Mouse (Mus musculus): Measurements from ENCODE around the gene Apeh.

The Apeh gene

DNA sequence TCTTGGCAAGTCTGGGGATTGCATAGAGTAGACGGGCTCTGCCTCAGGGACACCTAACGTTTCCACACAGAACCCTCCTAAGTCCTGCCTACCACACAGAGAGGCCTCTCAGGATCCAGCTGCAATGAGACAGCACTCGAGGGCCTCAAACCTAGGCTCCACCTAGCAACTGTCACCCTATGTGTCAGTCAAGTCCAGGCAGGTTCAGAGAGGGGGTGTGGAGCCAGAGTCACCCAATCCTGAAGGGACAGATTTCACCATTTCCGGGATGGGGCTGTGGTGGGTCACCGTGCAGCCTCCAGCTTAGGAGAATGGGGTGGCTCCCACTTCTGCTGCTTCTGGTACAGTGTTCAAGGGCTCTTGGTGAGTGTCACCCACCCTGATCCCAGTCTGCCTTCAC, 14.2 kb downstream of the Apeh start, which contains the start of gene Mst1:
Mst1 (plus strand) TSS at position 269 of the 400 bp plus-strand sequence.
- no peak for DNase-seq (ENCODE audit: low read depth)

DNA sequence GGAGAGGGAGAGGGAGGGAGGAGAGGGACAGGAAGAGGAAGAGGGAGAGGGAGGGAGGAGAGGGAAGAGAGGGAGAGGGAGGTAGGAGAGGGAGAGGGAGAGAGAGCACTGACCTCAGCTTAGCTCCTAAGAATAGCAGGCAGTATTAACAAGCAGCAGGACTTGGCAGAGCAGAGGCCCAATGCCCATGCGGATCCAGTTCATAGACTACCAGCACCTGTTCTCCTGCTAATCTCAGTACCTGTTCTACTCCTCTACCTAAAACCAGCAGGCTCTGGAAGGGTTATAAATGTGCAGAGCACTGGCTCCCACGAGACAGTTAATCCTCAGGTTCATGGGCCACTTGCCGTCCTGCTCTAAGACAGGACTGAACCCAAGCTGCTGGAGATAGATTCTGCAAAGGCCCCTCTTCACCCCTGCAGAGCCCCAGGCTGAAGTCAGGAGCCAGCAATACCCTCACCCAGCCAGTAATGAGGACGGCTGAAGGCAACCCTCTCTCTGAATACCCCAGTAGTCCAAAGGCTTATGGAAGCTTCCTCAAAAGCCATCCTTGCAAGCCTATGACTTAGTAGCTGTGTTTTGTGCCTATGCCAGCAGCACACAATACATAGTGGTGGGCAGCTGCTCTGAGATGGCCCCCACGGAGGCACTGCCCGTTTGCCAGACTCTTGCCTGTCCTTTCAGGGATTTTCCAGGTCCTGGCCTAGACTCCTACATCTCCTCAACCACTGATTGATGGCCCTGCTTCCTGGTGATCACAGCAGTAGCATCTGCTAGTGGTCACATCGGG, 21.1 kb downstream of the Apeh start:
- DNase-seq (ENCODE audit: low read depth) = no peak

DNA sequence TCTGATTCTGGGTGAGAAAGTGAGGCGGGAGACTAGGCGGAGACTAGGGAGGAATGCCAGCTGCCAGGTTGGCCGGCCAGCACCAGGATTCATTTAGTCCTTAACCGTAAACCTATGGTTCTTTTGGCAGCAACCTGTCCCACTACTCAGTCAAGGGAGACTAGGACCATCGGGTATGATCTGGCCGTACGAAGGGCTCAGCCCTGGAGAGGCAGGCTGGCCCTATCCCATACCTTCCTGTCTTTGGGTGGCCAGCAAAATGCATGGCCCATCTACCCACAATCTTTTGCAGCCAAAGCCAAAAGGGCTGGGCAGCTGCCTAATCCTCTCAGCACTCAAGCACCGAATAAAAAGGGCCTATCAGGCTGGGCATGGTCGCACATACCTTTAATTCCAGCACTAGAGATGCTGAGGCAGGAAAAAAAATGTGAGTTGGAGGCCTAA, 21.9 kb downstream of the Apeh start:
- no peak for DNase-seq (ENCODE audit: low read depth)

DNA sequence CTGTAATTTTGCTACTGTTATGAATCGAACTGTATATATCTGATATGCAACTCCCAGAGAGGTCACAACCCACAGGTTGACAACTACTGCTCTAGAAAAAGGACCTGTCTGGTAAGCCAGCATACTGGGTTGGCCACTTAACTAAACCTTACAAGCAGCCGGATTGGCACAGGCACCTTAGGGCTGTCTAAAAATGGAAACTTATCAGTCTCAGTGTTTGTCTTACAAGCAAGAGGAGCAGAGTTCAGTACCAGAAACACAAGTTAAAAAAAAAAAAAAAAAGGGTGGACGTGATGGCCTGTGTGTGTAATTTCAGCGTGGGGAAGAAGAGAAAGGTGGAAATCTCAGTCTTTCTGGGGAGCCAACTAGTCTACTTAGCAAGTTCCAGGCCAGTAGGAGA, 22.6 kb downstream of the Apeh start:
- no peak for DNase-seq (ENCODE audit: low read depth)

DNA sequence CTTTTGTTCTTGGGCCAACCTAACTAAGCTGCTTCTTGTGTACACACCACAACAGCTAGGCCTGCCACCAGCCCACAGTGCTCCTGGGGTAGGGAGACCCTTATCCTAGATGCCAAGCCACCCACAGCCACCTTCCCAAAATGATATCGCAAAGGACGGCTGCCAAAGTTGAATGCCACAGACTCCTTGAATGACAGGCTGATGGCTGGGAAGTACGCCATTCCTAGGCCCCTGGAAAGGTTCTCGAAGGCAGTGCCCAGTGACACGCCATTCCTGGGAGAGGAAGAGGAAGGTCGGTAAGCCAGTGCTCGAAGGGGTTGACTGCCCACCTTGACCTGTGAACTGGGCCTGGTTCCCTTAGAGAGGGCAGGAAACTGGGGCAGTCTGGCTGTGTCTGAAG, 24.9 kb downstream of the Apeh start:
- DNase-seq (ENCODE audit: low read depth) = no peak

DNA sequence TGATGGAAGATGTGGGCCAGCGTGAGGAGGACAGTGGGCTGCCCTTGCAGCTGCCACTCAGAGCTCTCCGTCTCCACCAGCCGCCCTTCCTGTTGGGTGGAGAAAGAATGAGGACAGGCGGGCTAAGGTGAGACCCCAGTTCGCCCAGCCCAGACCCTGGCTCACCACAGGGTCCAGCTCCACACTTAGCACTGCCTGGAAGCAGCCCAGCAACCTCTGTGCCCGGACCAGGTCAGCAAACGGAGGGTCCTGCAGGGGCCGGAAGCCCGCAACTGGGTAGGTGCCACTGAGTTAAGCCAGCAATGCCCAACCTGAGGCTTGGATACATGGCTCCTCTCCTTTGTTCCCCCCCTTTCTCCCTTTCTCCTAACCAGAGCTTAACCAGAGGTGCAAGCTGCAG, 25.4 kb downstream of the Apeh start:
- no peak for DNase-seq (ENCODE audit: low read depth)

DNA sequence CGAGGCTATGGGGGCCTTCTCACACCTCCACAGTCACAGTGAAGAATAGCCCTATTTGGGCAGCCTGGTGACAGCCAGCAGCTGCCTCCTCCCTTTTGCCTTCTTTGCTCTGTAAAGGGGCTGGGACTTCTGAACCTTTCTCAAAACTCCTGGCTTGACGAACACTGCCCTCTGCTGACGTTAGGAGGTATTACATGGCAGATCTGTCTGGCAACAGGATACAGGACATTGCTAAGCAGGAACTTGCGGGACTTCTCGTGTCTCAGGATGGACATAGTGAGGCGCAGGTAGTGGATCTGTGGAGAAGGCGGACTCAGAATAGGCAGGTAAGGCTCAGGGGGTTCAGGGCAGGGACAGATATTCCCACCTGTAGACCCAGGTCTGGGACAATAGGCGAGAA, 26.5 kb downstream of the Apeh start:
- DNase-seq (ENCODE audit: low read depth) = peak; percentile 90

DNA sequence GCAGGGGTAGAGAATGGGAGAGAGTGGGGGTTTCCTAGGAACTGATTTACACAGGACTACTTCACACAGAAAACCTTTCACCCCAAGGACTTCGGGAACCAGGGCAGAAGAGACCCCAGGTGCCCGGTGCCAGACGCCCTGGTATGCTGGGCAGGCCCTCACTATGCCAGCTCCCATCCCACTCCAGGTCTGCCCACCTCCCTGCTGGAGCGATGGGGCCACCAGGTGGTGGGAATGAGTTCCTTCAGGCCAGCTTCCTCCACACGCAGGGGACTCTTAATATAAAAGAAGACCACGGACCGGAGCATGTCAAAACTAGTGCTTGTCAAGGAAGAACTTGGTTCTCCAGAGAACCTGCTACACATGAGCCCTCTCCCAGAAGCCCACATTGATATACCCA, 27.2 kb downstream of the Apeh start:
- no peak for DNase-seq (ENCODE audit: low read depth)

DNA sequence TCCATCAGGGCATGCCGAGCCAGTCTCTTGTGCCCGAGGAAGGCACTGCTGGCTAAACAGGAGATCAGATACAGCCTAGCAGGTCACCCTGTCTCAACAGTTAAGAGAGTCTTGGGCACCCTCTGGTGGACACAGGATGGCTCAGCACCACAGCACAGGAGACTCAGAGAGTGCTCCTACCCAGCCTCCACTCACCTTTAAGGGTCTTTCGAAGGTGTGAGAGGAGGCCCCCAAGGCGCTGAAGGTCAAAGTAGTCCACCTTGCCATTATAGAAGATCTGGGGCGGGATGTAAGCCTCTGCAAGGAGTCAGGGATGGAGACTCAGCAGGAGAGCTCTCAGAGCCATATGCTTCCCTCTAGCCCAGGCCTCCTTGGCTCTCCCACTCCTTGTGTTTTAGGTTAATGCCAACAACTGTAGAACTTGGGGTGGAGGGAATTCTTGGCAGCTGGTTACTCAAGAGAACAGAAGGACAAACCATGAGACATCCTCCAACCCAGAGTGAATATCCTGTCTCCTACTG, 28.9 kb downstream of the Apeh start:
- DNase-seq (ENCODE audit: low read depth) = peak; percentile 76

DNA sequence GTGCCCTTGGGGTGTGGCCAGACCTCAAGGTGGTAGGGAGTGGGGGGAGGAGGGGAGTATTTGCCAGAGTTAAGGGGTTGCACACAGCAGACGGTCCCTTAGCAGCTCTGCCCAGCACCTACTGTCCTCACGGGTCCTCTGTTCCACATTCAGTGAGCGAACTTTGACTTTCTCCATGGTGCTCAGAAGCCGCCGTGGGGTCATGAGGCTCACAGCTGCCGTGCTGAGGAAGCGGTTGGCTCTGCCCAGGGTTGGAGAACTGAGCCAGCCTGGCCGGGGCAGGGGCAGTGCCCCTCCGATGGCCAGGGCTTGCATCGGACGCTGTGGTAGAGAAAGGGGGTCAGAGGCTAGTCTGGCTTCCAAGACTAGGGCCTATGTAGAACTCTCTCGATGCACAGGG, 31.0 kb downstream of the Apeh start:
- DNase-seq (ENCODE audit: low read depth) = no peak

DNA sequence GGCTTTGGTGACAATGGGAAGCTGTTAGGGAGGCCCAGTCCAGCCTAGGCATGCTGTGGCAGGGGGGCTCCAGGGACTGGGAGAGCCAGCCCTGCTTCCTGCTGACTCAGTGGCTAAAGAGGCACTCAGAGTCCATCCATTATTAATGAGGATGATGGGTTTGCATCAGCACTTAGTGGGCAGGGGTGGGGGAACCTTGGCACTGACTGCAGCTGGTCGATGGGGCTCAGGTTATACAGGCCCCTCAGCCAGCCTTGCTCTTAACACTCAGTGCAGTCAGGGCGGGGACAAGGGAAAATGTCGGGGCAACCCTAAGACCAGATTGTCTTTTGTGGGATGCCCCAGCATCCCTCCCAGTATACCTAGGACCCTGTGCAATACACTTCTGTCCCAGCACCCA, 32.3 kb downstream of the Apeh start:
- DNase-seq (ENCODE audit: low read depth) = no peak

DNA sequence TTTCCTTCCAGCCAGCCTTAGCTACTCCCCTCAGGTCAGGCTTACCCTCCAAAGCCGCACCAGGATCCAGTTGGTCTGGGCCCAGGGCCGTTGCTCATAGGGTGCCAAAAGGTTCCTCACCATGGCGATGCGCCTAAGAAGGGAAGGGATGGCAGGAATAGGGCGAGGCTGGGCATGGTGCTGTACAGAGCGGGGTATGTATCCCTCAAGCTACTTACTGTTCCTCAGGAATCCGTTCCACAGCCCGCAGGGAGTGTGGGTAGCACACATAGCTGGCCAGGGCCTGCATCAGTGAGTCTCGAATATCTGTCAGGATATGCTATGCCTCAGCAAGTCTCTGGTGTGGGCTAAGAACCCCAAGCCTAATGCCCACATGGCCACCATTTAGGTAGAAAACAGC, 36.1 kb downstream of the Apeh start:
- DNase-seq (ENCODE audit: low read depth) = no peak

DNA sequence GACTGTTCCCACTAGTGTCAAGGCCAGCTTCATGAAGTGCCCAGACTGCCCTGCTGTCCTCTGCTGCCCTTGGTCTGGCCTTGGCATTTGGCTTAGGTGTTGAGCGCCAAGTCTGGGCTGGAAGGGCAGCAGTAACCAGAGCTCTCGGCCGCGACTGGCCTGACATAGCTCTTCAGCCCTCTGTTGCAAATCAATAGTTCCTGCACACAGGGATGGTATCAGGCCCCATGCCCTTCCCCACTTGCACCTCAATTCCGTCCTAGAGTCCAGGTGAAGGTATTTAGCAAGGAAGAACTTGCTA, 37.2 kb downstream of the Apeh start:
- DNase-seq (ENCODE audit: low read depth) = no peak

DNA sequence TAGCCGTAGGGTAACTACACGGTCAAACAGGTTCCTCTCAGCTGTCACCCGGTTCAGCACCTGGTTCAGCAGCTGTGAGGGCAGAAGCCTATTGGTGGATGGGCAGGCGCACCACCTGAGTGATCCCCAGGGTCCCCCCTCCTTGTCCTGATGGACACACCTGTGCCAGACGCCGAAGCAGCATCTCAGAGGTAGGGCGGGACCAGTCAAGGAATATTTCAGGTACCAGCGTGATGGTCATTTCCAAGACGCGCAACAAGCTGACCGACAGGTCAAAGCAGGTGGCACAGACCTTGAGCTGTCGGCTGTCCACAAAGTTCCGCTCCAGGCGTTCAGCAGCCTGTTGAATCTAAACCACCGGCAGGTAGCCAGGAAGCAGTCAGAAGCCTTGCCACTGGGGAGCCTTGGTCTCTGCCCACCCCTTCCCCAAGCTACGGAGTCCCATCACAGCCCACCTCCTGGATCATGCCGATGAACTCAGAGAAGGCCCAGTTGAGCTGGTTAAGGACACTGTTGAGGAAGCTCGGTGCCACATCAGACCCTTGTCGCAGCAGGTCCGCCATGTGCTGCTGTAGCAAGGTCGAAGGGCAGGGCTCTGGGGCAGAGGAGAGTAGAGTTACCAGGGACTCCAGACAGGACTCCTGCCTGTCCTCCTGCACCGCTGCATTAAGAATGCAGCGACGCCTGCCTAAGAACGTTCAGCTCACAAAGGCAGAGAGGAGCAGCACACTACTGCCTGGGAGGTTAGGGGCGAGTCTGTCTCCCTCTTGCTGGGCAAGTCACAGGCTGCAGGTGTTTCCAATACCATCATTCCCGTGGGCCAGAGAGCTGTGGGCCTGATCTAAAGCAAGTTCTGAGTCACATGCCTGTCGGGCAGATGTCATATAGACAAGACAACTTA, 37.8 kb downstream of the Apeh start:
- DNase-seq (ENCODE audit: low read depth) = no peak

DNA sequence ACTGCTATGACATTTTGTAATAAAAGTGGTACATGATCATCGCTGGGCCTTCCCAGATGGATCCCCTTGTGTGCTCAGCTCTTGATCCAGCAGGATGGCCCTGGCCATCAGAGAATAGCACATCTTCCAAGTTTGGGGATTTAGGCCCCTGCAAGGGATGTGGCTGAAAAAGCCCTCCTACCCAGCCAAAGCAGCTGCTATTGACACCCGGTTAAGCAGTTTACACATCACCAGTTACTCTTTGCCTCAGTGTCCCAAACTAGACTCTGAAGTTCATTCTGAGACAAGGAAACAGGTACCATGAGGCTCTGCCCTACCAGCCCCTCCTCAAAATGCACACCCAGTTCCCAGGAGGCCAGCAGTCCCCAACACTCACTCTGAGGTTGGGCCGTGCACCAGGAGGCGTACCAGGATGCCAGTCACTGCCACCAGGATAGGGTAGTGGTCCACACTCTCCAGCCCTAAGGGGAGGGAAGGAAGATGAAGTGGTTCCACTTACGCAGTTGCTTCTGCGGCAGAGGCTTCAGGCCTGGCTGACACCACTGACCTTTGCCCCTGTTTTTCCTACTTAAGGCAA, 38.7 kb downstream of the Apeh start:
- no peak for DNase-seq (ENCODE audit: low read depth)

DNA sequence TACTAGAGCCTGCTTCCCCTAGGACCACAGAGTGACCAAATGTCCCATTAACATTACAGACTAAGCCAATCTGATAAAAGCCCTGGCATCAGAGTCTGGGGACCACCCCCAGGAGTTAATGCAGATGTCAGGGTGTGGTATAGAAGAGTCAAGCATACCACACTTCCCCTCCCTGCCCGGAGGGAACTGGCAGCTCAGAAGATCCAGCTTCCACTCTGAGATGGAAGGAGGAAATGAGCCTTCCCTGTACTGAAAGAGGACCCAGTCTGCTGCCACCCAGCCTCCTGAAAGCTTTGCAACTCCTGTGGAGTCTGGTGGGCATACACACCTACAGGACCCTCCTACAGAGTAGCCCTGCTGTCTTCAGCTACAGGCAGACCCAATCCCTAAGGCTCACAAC, 39.3 kb downstream of the Apeh start:
- no peak for DNase-seq (ENCODE audit: low read depth)

DNA sequence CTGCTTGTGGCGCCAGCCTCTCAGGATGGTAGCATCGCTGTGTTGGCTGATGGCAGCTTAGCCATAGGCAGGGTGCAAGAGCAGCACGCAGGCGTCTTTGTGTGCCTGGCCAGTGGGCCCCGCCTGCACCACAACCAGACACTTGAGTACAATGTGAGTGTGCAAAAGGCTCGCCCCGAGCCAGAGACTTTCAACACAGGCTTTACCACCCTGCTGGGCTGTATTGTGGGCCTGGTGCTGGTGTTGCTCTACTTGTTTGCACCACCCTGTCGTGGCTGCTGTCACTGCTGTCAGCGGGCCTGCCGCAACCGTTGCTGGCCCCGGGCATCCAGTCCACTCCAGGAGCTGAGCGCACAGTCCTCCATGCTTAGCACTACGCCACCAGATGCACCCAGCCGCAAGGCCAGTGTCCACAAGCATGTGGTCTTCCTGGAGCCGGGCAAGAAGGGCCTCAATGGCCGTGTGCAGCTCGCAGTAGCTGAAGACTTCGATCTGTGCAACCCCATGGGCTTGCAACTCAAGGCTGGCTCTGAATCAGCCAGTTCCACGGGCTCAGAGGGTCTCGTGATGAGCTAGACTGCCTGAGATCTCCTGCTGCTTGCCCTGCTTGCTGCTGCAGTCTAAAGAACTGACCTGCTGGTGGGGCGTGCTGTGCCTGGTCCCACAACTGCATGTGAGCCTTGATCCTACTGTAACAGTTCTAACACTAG, 39.9 kb downstream of the Apeh start:
- no peak for DNase-seq (ENCODE audit: low read depth)

DNA sequence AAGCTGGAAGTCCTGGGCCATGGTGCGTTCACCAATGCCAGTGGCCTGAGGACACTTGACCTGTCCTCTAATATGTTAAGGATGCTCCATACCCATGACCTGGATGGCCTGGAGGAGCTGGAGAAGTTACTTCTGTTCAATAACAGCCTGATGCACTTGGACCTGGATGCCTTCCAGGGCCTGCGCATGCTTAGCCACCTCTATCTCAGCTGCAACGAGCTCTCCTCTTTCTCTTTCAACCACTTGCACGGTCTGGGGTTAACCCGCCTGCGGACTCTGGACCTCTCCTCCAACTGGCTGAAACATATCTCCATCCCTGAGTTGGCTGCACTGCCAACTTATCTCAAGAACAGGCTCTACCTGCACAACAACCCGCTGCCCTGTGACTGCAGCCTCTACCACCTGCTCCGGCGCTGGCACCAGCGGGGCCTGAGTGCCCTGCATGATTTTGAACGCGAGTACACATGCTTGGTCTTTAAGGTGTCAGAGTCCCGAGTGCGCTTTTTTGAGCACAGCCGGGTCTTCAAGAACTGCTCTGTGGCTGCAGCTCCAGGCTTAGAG, 40.7 kb downstream of the Apeh start:
- no peak for DNase-seq (ENCODE audit: low read depth)

DNA sequence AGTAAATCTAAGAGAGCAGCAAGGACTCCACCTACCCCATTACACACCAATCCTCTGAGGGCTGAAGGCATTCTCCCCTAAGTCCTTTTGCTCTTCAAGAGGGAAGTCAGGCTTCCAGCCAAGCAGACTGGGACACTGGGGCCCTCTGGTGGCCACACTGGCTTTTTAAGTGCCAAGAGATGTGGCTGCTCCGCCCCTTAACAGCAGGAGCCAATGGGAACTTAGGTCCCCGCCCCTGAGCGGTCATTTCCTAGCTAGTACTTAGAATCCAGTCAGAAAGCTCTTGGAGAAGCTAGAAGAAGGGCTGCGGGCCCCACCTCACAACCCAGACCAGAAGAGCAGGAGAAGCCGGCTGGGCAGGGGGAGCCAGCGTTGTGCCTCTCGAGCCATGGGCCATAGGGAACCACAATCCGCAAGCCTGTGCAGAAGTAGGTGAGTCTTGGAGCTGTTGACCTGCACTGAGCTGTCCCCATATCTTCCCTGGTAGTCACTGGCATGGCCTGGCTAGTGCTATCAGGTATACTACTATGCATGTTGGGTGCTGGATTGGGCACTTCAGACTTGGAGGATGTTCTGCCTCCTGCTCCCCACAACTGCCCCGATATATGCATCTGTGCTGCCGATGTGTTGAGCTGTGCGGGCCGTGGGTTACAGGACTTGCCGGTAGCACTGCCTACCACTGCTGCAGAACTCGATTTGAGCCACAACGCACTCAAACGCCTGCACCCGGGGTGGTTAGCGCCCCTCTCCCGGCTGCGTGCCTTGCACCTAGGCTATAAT, 41.3 kb downstream of the Apeh start, which contains the start of gene Amigo3:
Amigo3 (plus strand) TSS at position 275 of the 780 bp plus-strand sequence.
- DNase-seq (ENCODE audit: low read depth) = peak; percentile 97

DNA sequence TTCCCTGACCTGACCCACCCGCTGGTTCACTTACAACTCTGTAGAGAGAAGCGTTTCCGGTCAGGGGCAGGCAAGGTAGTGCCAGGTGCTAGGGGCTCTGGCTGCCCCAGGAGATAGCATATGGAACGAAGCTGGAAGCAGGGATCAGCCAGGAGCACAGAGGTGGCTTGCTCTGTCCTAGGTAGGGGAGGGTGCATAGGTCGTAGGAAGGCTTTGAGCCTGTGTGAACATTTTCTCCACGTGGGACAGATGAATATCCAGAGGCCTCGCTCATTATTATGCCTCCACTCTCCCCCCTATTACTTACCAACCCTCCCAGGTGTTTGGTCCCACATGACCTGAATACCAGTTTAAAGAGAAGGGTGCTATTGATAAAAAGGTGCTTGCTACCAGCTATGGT, 42.0 kb downstream of the Apeh start:
- no peak for DNase-seq (ENCODE audit: low read depth)

DNA sequence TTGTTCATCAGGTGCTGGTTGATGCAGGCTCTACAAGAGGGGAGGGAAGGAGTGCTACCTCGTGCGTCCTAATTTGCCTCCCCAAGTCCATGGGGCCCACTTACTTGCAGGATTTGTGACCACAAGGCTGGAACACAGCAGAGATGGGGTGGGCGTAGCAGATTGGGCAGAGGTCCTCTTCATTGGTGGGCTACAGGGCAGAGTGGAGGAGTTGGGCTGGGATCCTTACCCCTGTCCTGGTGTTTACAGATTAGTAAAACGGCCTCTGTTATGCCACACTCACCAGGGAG, 42.5 kb downstream of the Apeh start:
- no peak for DNase-seq (ENCODE audit: low read depth)
